Mouse (Mus musculus) intestine, embryonic 14.5 days (tissue): ENCODE results near the gene Alk. TPM values are rescaled to one million over a fixed set of nuclear protein-coding genes. Genes with fewer than 3 reads are reported as not detected.

ENCODE experiments used
- ATAC-seq: fragments of 200-750 bp; cut with Nextera tagmentation; replicated peaks from 2 replicates; pipeline ENCODE4 v1.8.0; 2017; ENCODE audit warnings: low read depth, moderate number of reproducible peaks, moderate TSS enrichment, moderate library complexity; ENCODE audit not compliant: low FRiP score, low TSS enrichment
- DNase-seq: peaks from one replicate; pipeline ENCODE4 v3.0.0-alpha.2; 2018; ENCODE audit warnings: low spot score
- H3K27ac ChIP-seq: fragments of 300-500 bp; sonication (generic); 2 replicates; pipeline ENCODE4 v1.5.1; 2014; ENCODE audit warnings: low read depth, mild to moderate bottlenecking, control low read depth
- H3K27me3 ChIP-seq: fragments of 300-500 bp; sonication (generic); replicated peaks from 2 replicates; pipeline ENCODE4 v1.6.1; 2014; ENCODE audit warnings: low read length, control low read depth; ENCODE audit not compliant: control insufficient read depth, insufficient read depth
- H3K36me3 ChIP-seq: fragments of 300-500 bp; sonication (generic); 2 replicates; pipeline ENCODE4 v1.6.1; 2014; ENCODE audit warnings: low read length, control low read depth; ENCODE audit not compliant: control insufficient read depth, insufficient read depth
- H3K4me1 ChIP-seq: fragments of 300-500 bp; sonication (generic); replicated peaks from 2 replicates; pipeline ENCODE4 v1.6.1; 2014; ENCODE audit warnings: low read length, control low read depth, mixed read lengths; ENCODE audit not compliant: control insufficient read depth, insufficient read depth
- H3K4me2 ChIP-seq: fragments of 300-500 bp; sonication (generic); 2 replicates; pipeline ENCODE4 v1.6.1; 2014; ENCODE audit warnings: low read length
- H3K4me3 ChIP-seq: fragments of 300-500 bp; sonication (generic); 2 replicates; pipeline ENCODE4 v1.5.1; 2014; ENCODE audit warnings: low read depth, low read length, control low read depth, mixed read lengths
- H3K9ac ChIP-seq: fragments of 300-500 bp; sonication (generic); 2 replicates; pipeline ENCODE4 v1.6.1; 2014; ENCODE audit warnings: mild to moderate bottlenecking, low read length
- H3K9me3 ChIP-seq: fragments of 300-500 bp; sonication (generic); 2 replicates; pipeline ENCODE4 v1.6.1; 2016; ENCODE audit warnings: low read length, control low read depth; ENCODE audit not compliant: control insufficient read depth
- WGBS: fragments of 180-500 bp; shearing (Covaris S2); extraction: QIAGEN DNeasy Blood & Tissue Kit; methylation state at CpG from one replicate; pipeline ENCODE4 v1.1.7; 2014; 5-methylcytosine and 5-hydroxymethylcytosine counted together
- polyA plus RNA-seq: library from polyadenylated mRNA; unstranded; fragments of >200 nt; fragmentation: Nextera tagmentation; extraction: Ambion mirVana; gene quantifications from 2 replicates; pipeline ENCODE4 v1.2.1, GENCODE M21; 2014

Gene Alk
- polyA plus RNA-seq, 1 experiment from 2014 or later, result 0.61 TPM

DNA sequence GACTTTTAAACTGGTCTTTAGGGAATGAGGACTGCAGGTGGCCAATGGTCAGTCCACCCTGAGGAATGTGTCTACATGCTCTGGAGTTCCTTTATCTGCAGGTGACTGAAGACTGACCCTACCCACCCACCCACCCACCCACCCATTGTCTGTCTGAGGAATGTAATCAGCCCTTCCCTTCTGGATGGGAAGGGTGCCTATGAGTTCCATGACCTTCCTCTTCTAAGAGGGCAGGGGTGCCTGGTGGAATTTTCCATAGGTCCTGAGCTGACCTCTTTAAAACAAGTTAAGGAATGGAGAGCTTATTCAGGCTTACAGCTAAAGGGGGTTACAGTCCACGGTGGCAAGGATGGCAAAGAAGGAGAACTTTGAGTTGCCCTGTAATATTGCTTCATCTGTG, 43.7 kb downstream of the Alk start:
- Histone ChIP-seq H3K4me3 (no peak overlapping the region), H3K4me1 (no peaks in the 10 kb centered on the region), H3K27me3 (no peaks in the 10 kb centered on the region), H3K36me3 (no peaks in the 10 kb centered on the region), H3K9ac (no peak overlapping the region), H3K9me3 (no peaks in the 10 kb centered on the region), H3K27ac (no peak overlapping the region), H3K4me2 (no peak overlapping the region)
- 83% methylated on average over 1 of the region's 1 CpGs for WGBS
- ATAC-seq (no peak), DNase-seq (no peak)

DNA sequence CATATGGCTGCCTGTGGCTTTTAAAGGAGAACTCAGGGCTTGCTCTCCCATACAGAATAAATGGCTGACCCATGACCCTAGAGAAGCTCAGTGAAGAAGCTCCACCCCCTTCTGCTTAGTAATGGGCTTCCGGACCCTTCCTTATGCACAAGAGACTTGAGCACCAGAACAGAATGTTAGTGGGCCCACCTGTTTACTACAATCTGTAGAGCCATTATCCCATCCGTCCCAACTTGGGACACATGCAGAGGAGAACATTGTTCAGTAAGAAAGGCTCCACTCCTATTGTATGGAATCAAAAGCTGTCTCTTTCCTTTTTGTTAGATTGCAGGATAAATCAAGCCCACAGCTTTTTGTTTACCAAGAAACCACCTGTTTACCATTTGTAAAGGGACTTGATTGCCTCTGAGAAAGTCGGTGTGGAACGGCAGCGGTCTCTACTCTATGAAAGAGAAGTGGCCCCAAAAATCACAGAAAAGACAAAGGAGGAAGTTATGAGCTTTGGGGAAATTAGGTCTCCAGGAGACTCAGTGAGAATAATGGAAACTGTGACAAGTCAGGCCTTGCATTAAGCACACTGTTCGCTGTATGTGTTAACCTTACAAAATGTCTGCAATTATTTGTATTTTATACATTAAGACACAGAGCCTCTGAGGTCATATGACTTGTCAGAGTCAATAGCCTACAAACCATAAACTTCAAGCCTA, 47.2 kb downstream of the Alk start:
- Histone ChIP-seq H3K4me2 (no peak overlapping the region), H3K9me3 (no peaks in the 10 kb centered on the region), H3K9ac (no peak overlapping the region), H3K27ac (no peak overlapping the region), H3K4me1 (no peaks in the 10 kb centered on the region), H3K36me3 (no peaks in the 10 kb centered on the region), H3K27me3 (no peaks in the 10 kb centered on the region), H3K4me3 (no peak overlapping the region)
- ATAC-seq, result no peak
- no peak for DNase-seq
- 81% methylated on average over 6 of the region's 6 CpGs for WGBS

DNA sequence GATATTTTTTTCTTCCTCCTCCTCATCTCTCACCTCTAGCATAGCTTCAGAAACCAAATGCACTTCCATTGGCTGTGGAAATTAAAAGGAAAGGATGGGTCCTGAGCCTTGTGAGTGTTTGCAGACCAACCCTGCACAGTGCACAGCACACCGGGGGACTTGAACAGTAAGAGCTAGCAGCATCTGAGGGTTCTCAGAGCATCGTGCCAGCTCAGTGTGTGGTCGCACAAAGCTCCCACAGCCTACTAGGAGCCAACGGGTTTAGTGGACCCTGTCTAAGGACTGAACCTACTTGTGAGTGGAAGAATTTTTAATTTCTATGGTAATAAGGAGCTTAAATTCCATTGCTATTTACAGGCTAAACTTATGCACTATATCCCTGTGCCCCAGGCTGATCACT, 58.2 kb downstream of the Alk start:
- no peak for ATAC-seq
- no peak overlapping the region for H3K27ac ChIP-seq
- DNase-seq, result no peak
- H3K4me1 ChIP-seq, result no peaks in the 10 kb centered on the region
- H3K4me2 ChIP-seq, result no peak overlapping the region
- no peaks in the 10 kb centered on the region for H3K9me3 ChIP-seq
- WGBS, result 86% methylated on average over 4 of the region's 4 CpGs
- no peaks in the 10 kb centered on the region for H3K27me3 ChIP-seq
- no peaks in the 10 kb centered on the region for H3K36me3 ChIP-seq
- H3K9ac ChIP-seq, result no peak overlapping the region
- no peak overlapping the region for H3K4me3 ChIP-seq

- DNase-seq (no peak), ATAC-seq (no peak)
- 84% methylated on average over 6 of the region's 6 CpGs for WGBS
- no peaks in the 10 kb centered on the region for H3K4me1 ChIP-seq
- H3K4me3 ChIP-seq, result no peak overlapping the region
- no peaks in the 10 kb centered on the region for H3K27me3 ChIP-seq
- no peak overlapping the region for H3K9ac ChIP-seq
- H3K9me3 ChIP-seq, result no peaks in the 10 kb centered on the region
- H3K36me3 ChIP-seq, result no peaks in the 10 kb centered on the region
- H3K27ac ChIP-seq, result no peak overlapping the region
- no peak overlapping the region for H3K4me2 ChIP-seq
Observed at GRCm38 (mm10) chr17:72535304-72535703, 69.1 kb downstream of the Alk start.

DNA sequence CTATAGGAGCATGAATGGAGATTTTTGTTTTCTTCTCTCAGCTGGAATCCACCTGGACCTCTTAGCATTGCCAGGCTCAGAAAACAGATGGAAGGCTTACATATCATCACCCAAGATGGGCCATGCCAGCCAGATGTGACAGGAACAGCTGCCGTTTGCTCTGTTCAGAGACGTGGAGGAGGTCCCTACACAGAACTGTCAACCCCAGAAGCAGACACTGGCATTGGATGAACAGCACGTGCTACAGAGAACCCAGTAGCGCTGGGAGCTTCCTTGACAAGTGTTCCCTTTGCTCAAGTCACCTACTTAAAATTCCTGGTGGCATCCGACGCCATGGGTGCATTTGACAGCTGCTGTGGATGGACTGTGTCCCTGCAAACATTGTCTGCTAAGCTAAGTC, 72.2 kb downstream of the Alk start:
- 78% methylated on average over 6 of the region's 6 CpGs for WGBS
- no peak overlapping the region for H3K4me2 ChIP-seq

GRCm38 (mm10) chr17:72528481-72528880, 75.9 kb downstream of the Alk start:
- Histone ChIP-seq H3K27ac (no peak overlapping the region), H3K9me3 (no peaks in the 10 kb centered on the region), H3K4me1 (no peaks in the 10 kb centered on the region), H3K4me2 (no peak overlapping the region), H3K27me3 (no peaks in the 10 kb centered on the region), H3K9ac (no peak overlapping the region), H3K36me3 (no peaks in the 10 kb centered on the region), H3K4me3 (no peak overlapping the region)
- DNase-seq (peak; percentile 41), ATAC-seq (no peak)
- WGBS, result 97% methylated on average over 8 of the region's 8 CpGs

More for the DNA sequence above, 72.2 kb downstream of the Alk start:
- Histone ChIP-seq H3K27me3 (no peaks in the 10 kb centered on the region), H3K4me1 (no peaks in the 10 kb centered on the region), H3K36me3 (no peaks in the 10 kb centered on the region), H3K4me3 (no peak overlapping the region), H3K27ac (no peak overlapping the region), H3K9ac (no peak overlapping the region), H3K9me3 (no peaks in the 10 kb centered on the region)
- no peak for DNase-seq
- no peak for ATAC-seq

DNA sequence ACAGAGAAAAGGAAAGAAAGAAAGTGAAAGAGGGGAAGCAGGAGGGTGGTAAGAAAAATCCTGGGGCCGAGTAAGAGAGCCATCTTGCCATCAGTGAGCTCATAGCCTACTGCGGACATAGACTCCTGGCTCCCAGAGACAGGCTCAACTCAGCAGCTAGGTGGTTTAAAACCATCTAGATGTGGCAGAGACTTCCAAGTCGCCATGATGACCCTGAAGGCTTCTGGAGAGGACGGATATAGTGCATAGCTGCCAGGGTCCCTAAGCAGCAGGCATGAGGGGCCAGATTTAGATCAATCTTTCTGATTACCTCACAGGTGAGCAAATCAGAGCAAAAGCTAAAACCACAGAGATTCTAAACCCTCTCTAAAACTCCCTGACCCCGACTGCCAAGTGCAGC, 76.9 kb downstream of the Alk start:
- Histone ChIP-seq H3K27me3 (no peaks in the 10 kb centered on the region), H3K36me3 (no peaks in the 10 kb centered on the region), H3K4me2 (no peak overlapping the region), H3K27ac (no peak overlapping the region), H3K9ac (no peak overlapping the region), H3K4me3 (no peak overlapping the region), H3K9me3 (no peaks in the 10 kb centered on the region), H3K4me1 (no peaks in the 10 kb centered on the region)
- DNase-seq, result no peak
- 79% methylated on average over 5 of the region's 5 CpGs for WGBS
- ATAC-seq, result no peak

DNA sequence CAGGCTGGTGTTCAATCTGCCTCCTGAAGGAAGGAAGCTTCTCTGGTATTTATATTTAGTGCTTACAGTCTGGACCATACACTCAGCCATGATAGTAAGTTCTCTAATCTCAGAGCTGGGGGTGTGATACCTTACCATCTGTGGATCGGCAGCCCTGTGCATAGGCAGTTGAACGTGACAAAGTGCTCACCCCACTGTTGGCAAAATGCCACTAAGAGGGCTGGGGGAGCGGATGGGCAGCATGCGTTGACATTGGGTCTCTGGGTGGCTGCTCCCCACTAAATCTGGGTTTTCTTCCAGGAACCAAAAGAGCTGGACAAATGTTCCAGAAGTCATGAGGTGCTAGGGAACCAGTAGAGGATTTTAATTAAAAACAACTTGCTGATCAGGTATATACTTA, 78.1 kb downstream of the Alk start:
- no peak overlapping the region for H3K4me3 ChIP-seq
- H3K4me2 ChIP-seq, result no peak overlapping the region
- no peaks in the 10 kb centered on the region for H3K27me3 ChIP-seq
- no peaks in the 10 kb centered on the region for H3K9me3 ChIP-seq
- ATAC-seq, result no peak
- no peak for DNase-seq
- WGBS, result 88% methylated on average over 4 of the region's 4 CpGs
- no peak overlapping the region for H3K27ac ChIP-seq
- H3K9ac ChIP-seq, result no peak overlapping the region
- no peaks in the 10 kb centered on the region for H3K36me3 ChIP-seq
- H3K4me1 ChIP-seq, result no peaks in the 10 kb centered on the region

- Histone ChIP-seq H3K27me3 (no peaks in the 10 kb centered on the region), H3K27ac (no peak overlapping the region), H3K4me2 (no peak overlapping the region), H3K9ac (no peak overlapping the region), H3K9me3 (no peaks in the 10 kb centered on the region), H3K4me3 (no peak overlapping the region), H3K36me3 (no peaks in the 10 kb centered on the region), H3K4me1 (no peaks in the 10 kb centered on the region)
- ATAC-seq (no peak), DNase-seq (no peak)
- 91% methylated on average over 3 of the region's 3 CpGs for WGBS
Observed at GRCm38 (mm10) chr17:72524839-72525238, 79.6 kb downstream of the Alk start.
